Mouse (Mus musculus) right cerebral cortex, postnatal 25 days (tissue): ENCODE data around the gene Zpbp.
A peak's percentile ranks its signal among the peaks of the same experiment; 100 is the strongest.

ENCODE experiments used
- DNase-seq: peaks from one replicate; pipeline ENCODE4 v3.0.0; 2022

Gene Zpbp

GRCm38 (mm10) chr11:11461635-11462560, at the start of gene Zpbp, which contains the start of gene Spata48:
TSS of gene Zpbp (minus strand) at chr11:11462408.
TSS of gene Spata48 (plus strand) at chr11:11462094.
- peak; percentile 90 for DNase-seq

DNA sequence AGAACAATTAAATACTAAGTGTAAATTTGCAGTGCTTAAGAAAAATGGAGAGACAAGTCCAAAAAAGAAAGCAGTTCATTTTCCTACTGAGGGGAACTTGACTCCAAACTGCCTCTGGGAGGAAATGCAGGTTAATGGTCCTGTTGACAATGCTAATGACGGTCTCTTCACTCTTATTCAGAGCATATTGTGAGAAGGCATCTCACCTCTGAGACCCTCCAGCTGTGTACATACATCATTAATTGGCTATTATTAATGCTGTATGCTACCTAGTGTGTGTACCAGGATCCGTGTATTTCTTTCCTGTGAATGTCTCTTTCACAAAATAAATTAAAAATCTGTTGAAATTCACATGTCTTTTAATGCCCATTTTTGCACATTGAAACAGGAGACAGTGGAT, 47.2 kb upstream of the Zpbp start:
- no peak for DNase-seq

DNA sequence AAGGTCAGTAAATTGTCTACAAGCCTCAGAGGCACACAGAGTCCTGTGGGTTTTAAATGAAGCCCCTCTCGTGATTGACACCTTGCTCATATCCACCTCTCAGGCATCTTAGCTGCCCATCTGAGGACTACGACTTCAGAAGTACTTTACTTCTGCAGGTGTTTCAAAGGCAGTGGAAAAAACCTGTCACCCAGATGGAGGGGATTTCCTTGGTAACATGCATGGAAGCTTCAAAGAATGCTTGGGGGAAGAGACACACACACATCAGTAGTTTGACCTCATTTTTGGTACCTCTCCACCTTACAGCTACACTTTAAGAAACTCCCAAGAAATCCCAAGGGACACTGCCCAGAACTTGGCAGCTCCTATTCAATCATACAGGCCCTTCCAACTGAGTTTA, 44.0 kb upstream of the Zpbp start:
- DNase-seq, result no peak

GRCm38 (mm10) chr11:11499944-11500343, 37.7 kb upstream of the Zpbp start:
- no peak for DNase-seq

GRCm38 (mm10) chr11:11495697-11496096, 33.5 kb upstream of the Zpbp start:
- no peak for DNase-seq

DNA sequence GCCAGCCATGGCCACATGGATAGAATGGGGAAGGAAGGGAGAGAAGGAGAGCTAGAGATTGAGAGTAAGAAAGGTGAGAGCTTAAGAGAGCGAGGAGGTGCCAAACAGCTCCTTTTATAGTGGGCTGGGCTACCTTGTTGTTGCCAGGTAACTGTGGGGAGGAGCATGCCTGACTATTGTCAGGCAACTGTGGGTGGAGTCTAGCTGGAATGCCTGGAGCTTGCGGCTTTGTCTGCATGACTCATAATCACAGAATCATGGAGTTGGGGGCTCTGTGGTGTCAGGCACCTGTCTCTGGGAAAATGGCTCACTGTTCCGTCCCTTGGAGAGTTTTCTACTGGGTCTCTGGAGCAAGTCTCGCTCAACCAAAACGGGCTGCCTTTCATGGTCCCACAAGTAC, 29.8 kb upstream of the Zpbp start:
- no peak for DNase-seq

DNA sequence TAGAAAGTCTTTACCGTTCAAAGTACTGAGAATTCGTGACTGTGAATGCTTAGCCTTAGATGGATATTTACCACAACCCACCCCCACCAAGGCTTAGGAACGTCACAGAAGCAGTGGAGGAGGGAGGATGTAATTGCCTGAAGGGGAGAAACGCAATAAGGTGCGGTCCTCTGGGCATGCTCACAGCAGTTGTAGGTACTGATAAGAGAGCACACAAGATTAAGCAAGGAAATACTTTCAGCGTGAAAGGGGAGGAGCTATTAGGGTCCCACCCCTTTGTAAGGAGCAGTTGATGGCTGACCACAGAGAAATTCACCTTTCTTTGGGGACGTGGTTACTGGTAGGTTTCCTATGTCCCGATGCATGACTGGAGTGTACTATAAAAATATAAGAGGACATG, 22.2 kb upstream of the Zpbp start:
- DNase-seq, result no peak

- no peak for DNase-seq
Observed at GRCm38 (mm10) chr11:11468924-11469323, 6.7 kb upstream of the Zpbp start.

DNA sequence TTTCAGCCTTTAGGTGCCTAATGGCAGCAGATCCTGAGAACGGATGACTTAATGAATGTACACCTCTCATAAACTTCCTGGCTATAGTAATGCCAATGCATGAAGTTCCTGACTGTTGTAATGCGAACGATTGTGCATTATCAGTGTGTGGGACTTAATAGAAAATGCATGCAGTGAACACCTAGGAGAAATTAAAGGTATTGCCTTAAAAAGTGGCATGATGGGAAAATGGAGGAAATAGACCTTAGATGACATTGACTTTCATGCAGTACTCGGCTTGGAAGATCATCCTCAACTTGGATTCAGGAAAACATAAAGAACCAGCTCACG, 318 bp upstream of the Zpbp start:
- no peak for DNase-seq

- DNase-seq, result no peak
Observed at GRCm38 (mm10) chr11:11455037-11455436, 7.2 kb downstream of the Zpbp start.

GRCm38 (mm10) chr11:11417356-11417755, 44.9 kb downstream of the Zpbp start:
- no peak for DNase-seq

GRCm38 (mm10) chr11:11414188-11414587, 48.0 kb downstream of the Zpbp start:
- no peak for DNase-seq

DNA sequence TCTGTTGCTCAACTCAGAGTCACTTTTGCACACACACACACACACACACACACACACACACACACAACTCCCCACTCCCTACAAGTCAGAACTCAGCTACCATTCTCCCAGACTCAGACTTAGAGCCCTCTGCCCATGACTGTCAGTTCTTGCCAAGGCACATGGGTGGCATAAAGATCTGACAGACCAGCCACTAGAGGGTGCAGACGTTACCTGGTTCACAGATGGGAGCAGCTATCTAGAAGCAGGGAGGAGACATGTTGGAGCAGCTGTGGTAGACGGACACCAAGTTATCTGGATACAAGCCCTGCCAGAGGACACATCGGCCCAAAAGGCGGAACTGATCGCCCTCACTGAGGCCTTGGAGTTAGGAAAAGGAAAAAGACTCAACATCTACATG, 67.5 kb downstream of the Zpbp start:
- DNase-seq, result no peak

- no peak for DNase-seq
Observed at GRCm38 (mm10) chr11:11393164-11393563, 69.0 kb downstream of the Zpbp start.

DNA sequence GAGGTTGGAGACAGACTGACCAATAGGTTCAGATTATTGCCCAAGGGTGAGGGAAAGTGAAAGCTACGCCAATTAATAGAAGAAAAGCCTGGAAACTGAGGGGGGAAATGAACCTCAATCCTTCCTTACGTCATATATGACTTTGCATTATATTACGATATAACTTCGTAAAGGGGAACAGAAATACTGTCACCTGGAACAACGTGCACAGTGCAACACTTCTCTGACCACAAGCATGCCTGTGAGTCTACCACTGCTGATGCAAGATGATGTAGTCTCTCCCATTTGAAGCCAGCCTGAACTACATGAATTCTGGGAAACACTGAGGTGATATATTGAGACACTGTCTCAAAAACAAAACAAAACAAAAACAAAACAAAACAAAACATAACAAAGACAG, 90.9 kb downstream of the Zpbp start:
- no peak for DNase-seq

DNA sequence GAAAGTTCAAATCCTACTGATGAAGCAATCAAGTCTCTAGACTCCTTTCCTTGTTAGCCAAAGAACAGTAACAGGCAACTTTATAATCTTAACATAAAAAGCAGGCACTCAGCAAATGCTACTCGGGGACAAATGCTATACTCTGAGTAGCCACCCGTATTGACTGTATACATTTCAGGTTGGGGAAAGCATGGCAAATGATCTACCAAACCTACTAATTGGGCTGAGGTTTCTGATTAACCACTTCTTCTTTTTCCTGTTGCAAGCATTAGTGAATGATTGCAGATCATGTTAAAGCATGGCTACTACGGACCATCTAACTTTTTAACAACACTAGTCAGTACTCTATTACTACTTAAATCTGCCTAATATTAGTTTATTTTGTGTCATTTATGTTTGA, 178.7 kb downstream of the Zpbp start:
- DNase-seq, result no peak

DNA sequence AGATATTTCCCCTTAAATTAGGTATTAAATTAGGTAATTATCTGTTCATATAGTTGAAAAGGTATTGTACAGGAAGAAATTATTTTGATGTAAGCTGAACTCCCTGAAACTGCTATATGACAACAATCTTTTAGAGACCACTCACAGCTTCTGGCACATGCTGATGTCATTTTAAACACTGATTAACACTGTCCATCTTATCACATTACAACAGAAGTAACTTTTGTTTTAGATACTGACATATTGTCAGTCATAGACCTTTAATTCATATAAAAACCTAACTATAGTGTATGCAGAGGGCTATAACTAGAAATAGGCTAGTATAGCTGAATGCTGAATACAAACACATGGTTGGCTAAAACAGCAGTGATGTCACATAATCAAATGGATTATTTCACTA, 182.1 kb downstream of the Zpbp start:
- DNase-seq, result no peak

DNA sequence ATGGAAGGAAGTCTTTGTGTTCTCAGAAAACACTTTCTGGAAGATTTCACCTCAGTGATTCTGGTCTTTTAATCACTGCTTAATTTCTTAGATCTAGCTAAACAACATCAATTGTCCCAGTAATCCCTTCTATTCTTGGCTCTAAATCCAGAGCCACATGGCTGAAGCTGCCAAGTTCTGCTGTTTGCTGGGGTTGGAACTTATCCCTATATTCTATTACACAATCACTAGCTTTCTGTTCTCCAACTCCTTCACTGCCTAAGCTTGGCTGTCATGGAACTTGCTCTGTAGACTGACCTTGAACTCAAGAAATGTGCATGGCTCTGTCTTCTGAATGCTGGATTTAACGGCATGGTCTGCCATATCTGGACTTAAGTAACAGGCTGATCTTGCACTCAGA, 204.9 kb downstream of the Zpbp start:
- no peak for DNase-seq

DNA sequence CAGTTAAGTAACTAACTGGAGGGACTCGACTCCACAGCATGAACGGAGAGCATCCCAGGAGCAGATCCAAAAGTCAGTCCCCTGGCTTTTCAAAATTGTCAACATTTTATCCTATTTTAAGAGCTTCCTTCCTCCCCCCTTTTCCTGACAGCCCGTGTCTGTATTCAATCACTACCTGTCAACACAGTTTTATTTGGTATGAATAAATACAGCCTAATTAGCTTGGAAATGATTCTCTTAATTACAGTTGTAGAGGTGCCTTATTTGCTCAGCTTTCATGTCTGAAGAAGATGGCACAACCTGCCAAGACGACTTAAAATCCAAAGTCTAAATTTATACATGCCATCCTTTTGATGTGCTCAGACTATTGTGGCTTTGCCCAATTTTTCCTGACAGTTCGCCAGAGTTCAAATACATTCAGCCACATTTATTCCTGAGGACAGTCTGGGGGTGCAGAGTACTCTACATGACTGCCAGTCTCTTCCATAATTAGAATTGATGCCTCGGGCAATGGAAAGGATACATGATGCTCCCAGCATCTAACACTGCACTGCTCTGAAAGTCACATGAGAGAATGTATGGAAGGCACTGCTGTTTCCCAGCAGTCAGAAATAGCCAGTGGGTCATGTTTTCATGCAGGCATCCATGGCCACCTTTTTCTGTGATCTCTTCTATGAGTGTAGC, 219.4 kb downstream of the Zpbp start:
- no peak for DNase-seq

DNA sequence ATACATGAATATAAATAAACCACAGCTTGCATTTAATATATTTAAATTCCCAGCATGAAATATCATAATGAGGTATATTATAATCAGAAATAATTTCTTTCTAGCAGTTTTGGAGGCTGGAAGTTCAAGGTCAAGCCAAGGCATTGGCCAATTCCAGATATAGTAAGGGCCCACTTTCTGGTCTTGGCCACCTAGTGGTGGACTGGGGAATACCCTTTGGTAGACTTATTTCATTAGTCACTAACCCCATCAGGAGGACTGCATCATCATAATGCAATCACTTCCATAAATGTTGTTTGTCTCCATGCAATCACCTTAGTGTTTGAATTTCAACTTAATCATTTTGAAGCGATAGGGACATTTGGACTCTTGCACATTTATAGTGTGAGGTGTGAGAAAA, 222.9 kb downstream of the Zpbp start:
- no peak for DNase-seq
